Mouse (Mus musculus) ES-E14 (cell line): Measurements from ENCODE around the gene H2-DMb1. TPM values are rescaled to one million over a fixed set of nuclear protein-coding genes. Genes with fewer than 3 reads are reported as not detected.

Source experiments
- DNase-seq: peaks from one replicate; pipeline ENCODE4 v3.0.0-alpha.2; 2013; ENCODE audit warnings: low read depth, low spot score
- H3K27ac ChIP-seq: 2 replicates; pipeline ENCODE4 v1.5.1; 2012; ENCODE audit warnings: low read depth, mild to moderate bottlenecking, low read length, moderate library complexity, mixed read lengths; ENCODE audit not compliant: poor library complexity, insufficient read depth, severe bottlenecking
- H3K36me3 ChIP-seq: 2 replicates; pipeline ENCODE4 v1.6.1; 2012; ENCODE audit warnings: mild to moderate bottlenecking, low read length, moderate library complexity, mixed read lengths; ENCODE audit not compliant: control insufficient read depth, poor library complexity, insufficient read depth, severe bottlenecking
- H3K4me1 ChIP-seq, 2 experiments: fragments of 150-350 bp in 1 of 2; sonication (generic) in 1 of 2; 2 replicates each; pipeline ENCODE4 v1.6.1; 2012; ENCODE audit warnings: low read length in 2 of 2, mild to moderate bottlenecking in 1 of 2, mixed read lengths in 1 of 2; ENCODE audit not compliant: control insufficient read depth in 2 of 2, insufficient read depth in 2 of 2, poor library complexity in 1 of 2
- H3K4me3 ChIP-seq, 2 experiments: fragments of 150-350 bp in 1 of 2; sonication (generic) in 1 of 2; 2 replicates each; pipeline ENCODE4 v1.5.1; 2012; ENCODE audit warnings: low read length in 2 of 2, low read depth in 1 of 2, mild to moderate bottlenecking in 1 of 2, mixed read lengths in 1 of 2; ENCODE audit not compliant: insufficient read depth in 1 of 2, poor library complexity in 1 of 2, severe bottlenecking in 1 of 2
- H3K9ac ChIP-seq: 2 replicates; pipeline ENCODE4 v1.6.1; 2012; ENCODE audit warnings: low read depth, mild to moderate bottlenecking, low read length, mixed read lengths; ENCODE audit not compliant: poor library complexity, insufficient read depth, severe bottlenecking
- H3K9me3 ChIP-seq: fragments of 150-350 bp; sonication (generic); 2 replicates; pipeline ENCODE4 v1.6.1; 2012; ENCODE audit warnings: low read depth, mild to moderate bottlenecking, low read length; ENCODE audit not compliant: control insufficient read depth, insufficient read depth
- CHD2 ChIP-seq: IDR thresholded peaks from 2 replicates; pipeline ENCODE4 v1.6.1; 2014; ENCODE audit warnings: mild to moderate bottlenecking, low read depth, low read length, inconsistent platforms
- HCFC1 ChIP-seq: IDR thresholded peaks from 2 replicates; pipeline ENCODE4 v1.6.1; 2012; ENCODE audit warnings: low read length, inconsistent platforms, borderline replicate concordance; ENCODE audit not compliant: insufficient read depth
- MAFK ChIP-seq: IDR thresholded peaks from 2 replicates; pipeline ENCODE4 v1.6.1; 2014; ENCODE audit warnings: mild to moderate bottlenecking, low read depth, low read length, inconsistent platforms; ENCODE audit not compliant: insufficient read depth
- ZC3H11A ChIP-seq: IDR thresholded peaks from 2 replicates; pipeline ENCODE4 v1.6.1; 2012; ENCODE audit warnings: low read depth, mild to moderate bottlenecking, inconsistent platforms, low read length, borderline replicate concordance
- ZNF384 ChIP-seq: IDR thresholded peaks from 2 replicates; pipeline ENCODE4 v1.6.1; 2012; ENCODE audit warnings: low read depth, low read length, inconsistent platforms
- in situ Hi-C, 2 experiments: fragments of 600-800 bp; cut with MboI; formaldehyde crosslinking; loops; one replicate each; pipeline ENCODE4 v1.15.1; 2025; ENCODE audit warnings: low sequenced_read_pairs in 2 of 2, inconsistent platforms in 1 of 2; ENCODE audit not compliant: unreplicated experiment in 2 of 2
- total RNA-seq: library from RNA; depleted of rRNA; stranded (reverse); fragments of 300-350 nt; gene quantifications from 2 replicates; pipeline ENCODE4 v1.2.3, GENCODE M21; 2012

H2-DMb1 gene
- total RNA-seq, 1 experiment: 3.1 TPM

DNA sequence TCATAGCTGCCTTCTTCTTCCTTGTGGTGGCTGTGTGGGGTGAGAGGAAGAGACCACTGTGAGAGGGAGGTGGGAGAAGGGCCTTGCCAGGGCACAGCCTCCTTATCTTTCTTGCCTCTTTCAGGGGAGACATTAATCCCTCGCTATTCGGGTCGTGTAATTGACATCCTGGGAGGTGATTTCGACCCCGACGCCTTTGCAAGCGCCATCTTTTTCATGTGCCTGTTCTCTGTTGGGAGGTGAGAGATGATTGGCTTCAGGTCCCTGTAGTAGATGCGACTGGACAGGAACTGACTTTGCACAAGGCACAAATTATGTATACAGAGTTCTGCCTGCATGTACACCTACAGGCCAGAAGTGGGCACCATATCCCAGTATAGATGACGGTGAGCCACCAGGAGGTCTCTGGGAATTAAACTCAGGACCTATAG lies 52.9 kb downstream of the H2-DMb1 start:
- in situ Hi-C loops: no loop called here
- no peak for DNase-seq
- Histone ChIP-seq H3K27ac (no peak overlapping the region), H3K9ac (0 out of 2 replicates have a peak overlapping the region, but pooled peaks have one; percentile 3), H3K4me3 (peak overlapping the region in 1 of 2 experiments; percentile 59; a peak in 1 of 4 replicates), H3K4me1 (peaks cover 0 to 11% of the 10 kb centered on the region in 2 experiments; a peak in 1 of 4 replicates), H3K36me3 (no peaks in the 10 kb centered on the region), H3K9me3 (no peaks in the 10 kb centered on the region)
- TF ChIP-seq CHD2: no peak
- no peak for TF ChIP-seq ZNF384
- TF ChIP-seq HCFC1: no peak
- TF ChIP-seq MAFK: no peak
- no peak for TF ChIP-seq ZC3H11A

DNA sequence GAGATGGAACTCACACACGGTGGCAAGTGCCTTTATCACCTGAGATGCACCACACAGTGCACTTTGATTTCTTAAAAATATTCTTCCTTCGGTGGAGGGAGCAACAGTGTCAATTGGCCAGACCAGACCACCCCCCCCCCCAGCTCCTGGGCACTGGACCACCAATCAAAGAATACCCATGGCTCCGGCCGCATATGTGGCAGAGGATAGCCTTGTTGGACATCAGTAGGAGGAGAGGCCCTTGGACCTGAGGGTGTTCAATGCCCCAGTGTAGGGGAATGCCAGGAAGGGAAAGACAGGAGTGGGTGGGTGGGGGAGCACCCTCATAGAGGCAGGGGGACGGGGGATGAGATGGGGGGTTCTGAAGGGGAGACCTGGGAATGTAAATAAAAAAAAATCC lies 53.9 kb downstream of the H2-DMb1 start:
- H3K4me3 ChIP-seq: no peak overlapping the region
- H3K4me1 ChIP-seq: peaks cover 0 to 11% of the 10 kb centered on the region in 2 experiments; a peak in 1 of 4 replicates
- in situ Hi-C loops: no loop called here
- DNase-seq: no peak
- no peak overlapping the region for H3K27ac ChIP-seq
- H3K36me3 ChIP-seq: no peaks in the 10 kb centered on the region
- TF ChIP-seq ZNF384 (no peak), HCFC1 (no peak), ZC3H11A (no peak), MAFK (no peak)
- H3K9ac ChIP-seq: no peak overlapping the region
- no peaks in the 10 kb centered on the region for H3K9me3 ChIP-seq

DNA sequence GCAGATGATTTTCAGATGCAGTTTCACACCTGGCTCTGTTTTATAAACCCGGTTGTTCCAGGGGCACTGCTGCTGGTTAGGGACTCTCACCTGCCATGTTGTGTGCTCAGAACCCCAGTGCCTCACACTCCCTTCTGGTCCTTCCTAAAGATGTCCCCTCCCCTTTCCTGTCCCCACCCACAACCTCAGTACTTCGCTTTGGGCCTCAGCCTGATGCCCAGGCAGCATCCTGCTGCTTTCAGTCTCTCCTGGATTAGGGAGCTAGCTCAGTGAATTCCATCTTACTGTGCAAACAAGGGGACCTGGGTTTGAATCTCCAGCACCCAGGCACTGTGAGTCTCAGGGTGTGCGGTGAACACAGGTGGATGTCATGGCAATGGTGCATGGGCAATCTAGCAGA lies 54.6 kb downstream of the H2-DMb1 start:
- in situ Hi-C loops: no loop called here
- no peak for DNase-seq
- Histone ChIP-seq H3K27ac (no peak overlapping the region), H3K4me3 (no peak overlapping the region), H3K9ac (no peak overlapping the region), H3K9me3 (no peaks in the 10 kb centered on the region), H3K4me1 (peaks cover 0 to 11% of the 10 kb centered on the region in 2 experiments; a peak in 1 of 4 replicates), H3K36me3 (no peaks in the 10 kb centered on the region)
- no peak for TF ChIP-seq HCFC1
- TF ChIP-seq CHD2: no peak
- no peak for TF ChIP-seq MAFK
- TF ChIP-seq ZC3H11A: no peak
- TF ChIP-seq ZNF384: no peak

GRCm38 (mm10) chr17:34207866-34208265 lies 55.0 kb downstream of the H2-DMb1 start:
- TF ChIP-seq HCFC1: no peak
- TF ChIP-seq MAFK: no peak
- TF ChIP-seq ZC3H11A: no peak
- TF ChIP-seq ZNF384: no peak
- TF ChIP-seq CHD2: no peak
- no peak for DNase-seq

DNA sequence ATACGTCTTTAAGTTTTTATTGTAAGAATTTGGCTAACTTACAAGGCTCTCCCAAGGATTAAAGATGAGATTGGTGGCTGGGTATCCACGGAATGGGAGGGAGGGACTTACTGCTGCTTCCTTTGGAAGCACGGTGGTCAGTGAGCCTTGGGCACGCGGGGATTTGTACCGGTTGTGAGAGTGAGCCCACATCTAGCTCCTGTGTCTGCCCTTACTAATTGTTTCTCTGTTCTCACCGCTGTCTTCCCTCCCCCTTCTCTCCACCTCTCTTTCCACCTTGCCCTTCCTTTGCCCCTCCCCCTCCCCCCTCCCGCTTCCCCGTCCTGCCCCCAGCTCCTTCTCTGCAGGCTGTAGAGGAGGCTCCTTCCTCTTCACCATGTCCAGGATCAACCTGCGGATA lies 55.5 kb downstream of the H2-DMb1 start:
- Histone ChIP-seq H3K36me3 (no peaks in the 10 kb centered on the region), H3K4me3 (no peak overlapping the region), H3K9me3 (no peaks in the 10 kb centered on the region), H3K9ac (no peak overlapping the region), H3K27ac (no peak overlapping the region), H3K4me1 (peaks cover 0 to 11% of the 10 kb centered on the region in 2 experiments; a peak in 1 of 4 replicates)
- no peak for TF ChIP-seq ZC3H11A
- TF ChIP-seq ZNF384: no peak
- no peak for TF ChIP-seq MAFK
- TF ChIP-seq CHD2: no peak
- no peak for TF ChIP-seq HCFC1
- no peak for DNase-seq
- in situ Hi-C loops: no loop called here

More at GRCm38 (mm10) chr17:34207866-34208265, 55.0 kb downstream of the H2-DMb1 start:
- H3K27ac ChIP-seq: no peak overlapping the region
- H3K4me1 ChIP-seq: peaks cover 0 to 11% of the 10 kb centered on the region in 2 experiments; a peak in 1 of 4 replicates
- no peaks in the 10 kb centered on the region for H3K36me3 ChIP-seq
- in situ Hi-C loops: no loop called here
- no peak overlapping the region for H3K9ac ChIP-seq
- no peak overlapping the region for H3K4me3 ChIP-seq
- H3K9me3 ChIP-seq: no peaks in the 10 kb centered on the region
